Mouse (Mus musculus): Measurements from ENCODE around the gene Pkd2l1. TPM values are rescaled to one million over a fixed set of nuclear protein-coding genes. Genes with fewer than 3 reads are reported as not detected.

The Pkd2l1 gene
- polyA plus RNA-seq, 1 experiment from 2014 or later, result 0.75 TPM

DNA sequence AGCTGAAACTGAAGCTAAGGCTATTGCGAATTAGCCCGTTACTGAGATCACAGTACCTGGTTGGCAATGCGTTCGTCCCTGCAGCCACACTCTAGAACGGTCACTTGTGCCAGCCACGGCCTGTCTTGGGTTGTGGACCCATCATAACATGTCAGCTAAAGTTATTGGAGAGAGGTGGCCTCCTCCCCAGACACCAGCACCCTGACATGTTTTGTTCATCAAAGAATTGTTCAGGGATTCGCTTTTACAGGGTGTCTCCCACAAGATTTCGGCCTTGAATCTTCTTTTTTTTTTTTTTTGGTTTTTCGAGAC, 45.7 kb downstream of the Pkd2l1 start:
- Histone ChIP-seq H3K9me3 (ENCODE audit: control insufficient read depth, low read length) (no peaks in the 10 kb centered on the region; the same call in 1 of the 2 replicates), H3K4me2 (ENCODE audit: low read length) (peak overlapping the region; percentile 75), H3K4me1 (ENCODE audit: control insufficient read depth, insufficient read depth, low read depth, low read length) (peaks cover 11% of the 10 kb centered on the region), H3K27ac (ENCODE audit: low read depth, low read length) (peak overlapping the region; percentile 66), H3K4me3 (ENCODE audit: low read length) (peak overlapping the region; percentile 75), H3K36me3 (ENCODE audit: control insufficient read depth, insufficient read depth, low read length) (peaks cover 9% of the 10 kb centered on the region), H3K27me3 (replicated peaks; ENCODE audit: control insufficient read depth, insufficient read depth, low read length) (peaks cover 4% of the 10 kb centered on the region; the same call in 1 of the 2 replicates), H3K9ac (ENCODE audit: low read depth, low read length) (peak overlapping the region; percentile 78)
- WGBS, result 64% methylated on average over 9 of the region's 9 CpGs
- ATAC-seq, result peak; percentile 67

GRCm38 (mm10) chr19:44145702-44146567, 46.3 kb downstream of the Pkd2l1 start, which contains the start of gene Bloc1s2:
Gene Bloc1s2 (minus strand): TSS chr19:44146446.
- WGBS, result 2% methylated on average over 45 of the region's 46 CpGs
- Histone ChIP-seq H3K36me3 (ENCODE audit: control insufficient read depth, insufficient read depth, low read length) (peaks cover 13% of the 10 kb centered on the region), H3K4me2 (ENCODE audit: low read length) (peak within 1 kb of the TSS; percentile 75), H3K9me3 (ENCODE audit: control insufficient read depth, low read length) (no peaks in the 10 kb centered on the region; the same call in 1 of the 2 replicates), H3K9ac (ENCODE audit: low read depth, low read length) (peak within 1 kb of the TSS; percentile 78), H3K4me1 (ENCODE audit: control insufficient read depth, insufficient read depth, low read depth, low read length) (peaks cover 11% of the 10 kb centered on the region), H3K27me3 (replicated peaks; ENCODE audit: control insufficient read depth, insufficient read depth, low read length) (peaks cover 4% of the 10 kb centered on the region; the same call in 1 of the 2 replicates), H3K4me3 (ENCODE audit: low read length) (peak within 1 kb of the TSS; percentile 75), H3K27ac (ENCODE audit: low read depth, low read length) (peak within 1 kb of the TSS; percentile 66)
- peak; percentile 93 for ATAC-seq

DNA sequence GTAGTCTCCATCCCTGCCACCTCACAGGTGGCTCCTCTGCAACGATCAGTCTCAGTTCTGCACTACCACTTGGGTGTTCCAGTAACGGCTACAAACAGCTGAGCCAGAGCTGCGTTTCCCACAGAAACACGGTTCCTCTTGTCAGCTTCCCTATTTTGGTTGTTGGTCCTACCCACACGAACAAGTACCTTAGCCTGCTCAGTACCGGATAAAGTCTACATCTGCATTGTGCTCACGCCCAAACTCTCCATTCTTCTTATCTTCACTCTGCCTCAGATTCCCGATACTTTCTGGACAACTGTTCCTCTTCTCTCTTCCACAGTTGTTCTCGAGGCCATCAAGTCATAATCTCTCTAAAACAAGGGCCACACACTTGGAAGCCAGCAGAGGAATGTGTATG, 47.9 kb downstream of the Pkd2l1 start:
- Histone ChIP-seq H3K4me3 (ENCODE audit: low read length) (no peak overlapping the region), H3K4me1 (ENCODE audit: control insufficient read depth, insufficient read depth, low read depth, low read length) (peaks cover 11% of the 10 kb centered on the region), H3K27ac (ENCODE audit: low read depth, low read length) (no peak overlapping the region), H3K9ac (ENCODE audit: low read depth, low read length) (no peak overlapping the region), H3K4me2 (ENCODE audit: low read length) (no peak overlapping the region), H3K9me3 (ENCODE audit: control insufficient read depth, low read length) (no peaks in the 10 kb centered on the region; the same call in 1 of the 2 replicates), H3K27me3 (replicated peaks; ENCODE audit: control insufficient read depth, insufficient read depth, low read length) (peaks cover 4% of the 10 kb centered on the region; the same call in 1 of the 2 replicates), H3K36me3 (ENCODE audit: control insufficient read depth, insufficient read depth, low read length) (peaks cover 22% of the 10 kb centered on the region)
- no peak for ATAC-seq
- 91% methylated on average over 9 of the region's 9 CpGs for WGBS

DNA sequence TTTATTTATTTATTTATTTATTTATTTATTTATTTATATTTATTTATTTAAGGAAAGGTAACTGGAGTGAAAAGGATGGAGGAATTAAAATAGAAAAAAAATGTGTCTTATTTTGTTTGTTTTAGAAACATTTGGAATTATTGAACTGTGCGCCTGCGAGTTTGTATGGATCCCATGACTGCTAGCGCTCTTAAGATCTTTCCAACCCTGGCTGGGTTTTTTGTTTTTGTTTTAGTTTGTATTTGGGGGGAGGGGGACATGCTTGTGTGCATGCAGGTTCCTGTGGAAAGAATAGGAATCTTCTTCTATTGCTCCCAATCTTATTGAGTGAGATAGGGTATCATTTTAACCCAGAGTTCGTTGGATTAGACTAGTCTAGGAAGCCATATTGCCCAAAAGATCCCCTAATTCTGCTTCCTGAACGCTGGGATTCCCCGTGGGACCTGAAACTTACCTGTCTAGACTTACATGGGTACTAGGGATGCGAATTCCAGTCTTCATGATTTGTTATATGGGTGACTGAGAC, 56.2 kb downstream of the Pkd2l1 start:
- Histone ChIP-seq H3K4me2 (ENCODE audit: low read length) (peak overlapping the region; percentile 66), H3K36me3 (ENCODE audit: control insufficient read depth, insufficient read depth, low read length) (peaks cover 17% of the 10 kb centered on the region), H3K9ac (ENCODE audit: low read depth, low read length) (peak overlapping the region; percentile 45; the same call in 1 of the 2 replicates), H3K27me3 (replicated peaks; ENCODE audit: control insufficient read depth, insufficient read depth, low read length) (no peaks in the 10 kb centered on the region), H3K9me3 (ENCODE audit: control insufficient read depth, low read length) (no peaks in the 10 kb centered on the region), H3K27ac (ENCODE audit: low read depth, low read length) (peak overlapping the region; percentile 49), H3K4me3 (ENCODE audit: low read length) (peak overlapping the region; percentile 87), H3K4me1 (ENCODE audit: control insufficient read depth, insufficient read depth, low read depth, low read length) (peaks cover 6% of the 10 kb centered on the region)
- 29% methylated on average over 7 of the region's 7 CpGs for WGBS
- peak; percentile 31; the same call in 1 of the 2 replicates for ATAC-seq

GRCm38 (mm10) chr19:44135072-44135959, 56.9 kb downstream of the Pkd2l1 start, which contains the start of gene Cwf19l1:
Gene Cwf19l1 (minus strand): TSS chr19:44135876.
- H3K9ac ChIP-seq (ENCODE audit: low read depth, low read length), result peak within 1 kb of the TSS; percentile 80
- peaks cover 6% of the 10 kb centered on the region for H3K4me1 ChIP-seq (ENCODE audit: control insufficient read depth, insufficient read depth, low read depth, low read length)
- WGBS, result under 1% methylated on average over 44 of the region's 45 CpGs
- no peaks in the 10 kb centered on the region for H3K9me3 ChIP-seq (ENCODE audit: control insufficient read depth, low read length)
- H3K4me3 ChIP-seq (ENCODE audit: low read length), result peak within 1 kb of the TSS; percentile 87
- H3K27me3 ChIP-seq (replicated peaks; ENCODE audit: control insufficient read depth, insufficient read depth, low read length), result no peaks in the 10 kb centered on the region
- peak within 1 kb of the TSS; percentile 94 for H3K27ac ChIP-seq (ENCODE audit: low read depth, low read length)
- ATAC-seq, result peak; percentile 95
- peak within 1 kb of the TSS; percentile 85 for H3K4me2 ChIP-seq (ENCODE audit: low read length)
- peaks cover 16% of the 10 kb centered on the region for H3K36me3 ChIP-seq (ENCODE audit: control insufficient read depth, insufficient read depth, low read length)

DNA sequence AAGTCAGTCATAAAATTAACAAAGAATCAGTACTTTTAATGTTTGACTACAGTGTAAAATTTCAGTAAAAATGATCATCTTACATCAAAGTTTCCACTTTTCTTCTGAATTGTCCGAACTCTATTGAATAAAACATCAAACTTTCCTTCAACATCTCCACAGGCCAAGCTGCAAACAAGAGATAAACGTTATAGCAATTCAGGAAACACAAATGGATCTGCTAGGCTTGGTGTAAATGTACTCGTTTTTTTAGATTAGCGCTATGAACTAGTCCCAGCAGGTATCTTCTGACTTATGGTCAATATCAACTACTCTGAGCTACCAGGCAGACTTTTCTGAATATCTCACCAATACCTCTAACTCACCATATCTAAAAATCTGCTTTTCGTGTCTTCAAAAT, 59.3 kb downstream of the Pkd2l1 start:
- peaks cover 8% of the 10 kb centered on the region for H3K36me3 ChIP-seq (ENCODE audit: control insufficient read depth, insufficient read depth, low read length)
- ATAC-seq, result no peak
- H3K4me1 ChIP-seq (ENCODE audit: control insufficient read depth, insufficient read depth, low read depth, low read length), result peaks cover 6% of the 10 kb centered on the region
- H3K4me2 ChIP-seq (ENCODE audit: low read length), result no peak overlapping the region
- H3K27me3 ChIP-seq (replicated peaks; ENCODE audit: control insufficient read depth, insufficient read depth, low read length), result no peaks in the 10 kb centered on the region
- WGBS, result 93% methylated on average over 5 of the region's 5 CpGs
- no peak overlapping the region for H3K27ac ChIP-seq (ENCODE audit: low read depth, low read length)
- H3K9ac ChIP-seq (ENCODE audit: low read depth, low read length), result no peak overlapping the region
- H3K9me3 ChIP-seq (ENCODE audit: control insufficient read depth, low read length), result no peaks in the 10 kb centered on the region
- H3K4me3 ChIP-seq (ENCODE audit: low read length), result no peak overlapping the region

GRCm38 (mm10) chr19:44128560-44128959, 63.7 kb downstream of the Pkd2l1 start:
- H3K36me3 ChIP-seq (ENCODE audit: control insufficient read depth, insufficient read depth, low read length), result peaks cover 31% of the 10 kb centered on the region
- 92% methylated on average over 2 of the region's 2 CpGs for WGBS
- no peaks in the 10 kb centered on the region for H3K9me3 ChIP-seq (ENCODE audit: control insufficient read depth, low read length)
- H3K4me3 ChIP-seq (ENCODE audit: low read length), result no peak overlapping the region
- H3K27ac ChIP-seq (ENCODE audit: low read depth, low read length), result no peak overlapping the region
- H3K9ac ChIP-seq (ENCODE audit: low read depth, low read length), result no peak overlapping the region
- H3K27me3 ChIP-seq (replicated peaks; ENCODE audit: control insufficient read depth, insufficient read depth, low read length), result no peaks in the 10 kb centered on the region
- no peaks in the 10 kb centered on the region for H3K4me1 ChIP-seq (ENCODE audit: control insufficient read depth, insufficient read depth, low read depth, low read length)
- no peak for ATAC-seq
- H3K4me2 ChIP-seq (ENCODE audit: low read length), result no peak overlapping the region

DNA sequence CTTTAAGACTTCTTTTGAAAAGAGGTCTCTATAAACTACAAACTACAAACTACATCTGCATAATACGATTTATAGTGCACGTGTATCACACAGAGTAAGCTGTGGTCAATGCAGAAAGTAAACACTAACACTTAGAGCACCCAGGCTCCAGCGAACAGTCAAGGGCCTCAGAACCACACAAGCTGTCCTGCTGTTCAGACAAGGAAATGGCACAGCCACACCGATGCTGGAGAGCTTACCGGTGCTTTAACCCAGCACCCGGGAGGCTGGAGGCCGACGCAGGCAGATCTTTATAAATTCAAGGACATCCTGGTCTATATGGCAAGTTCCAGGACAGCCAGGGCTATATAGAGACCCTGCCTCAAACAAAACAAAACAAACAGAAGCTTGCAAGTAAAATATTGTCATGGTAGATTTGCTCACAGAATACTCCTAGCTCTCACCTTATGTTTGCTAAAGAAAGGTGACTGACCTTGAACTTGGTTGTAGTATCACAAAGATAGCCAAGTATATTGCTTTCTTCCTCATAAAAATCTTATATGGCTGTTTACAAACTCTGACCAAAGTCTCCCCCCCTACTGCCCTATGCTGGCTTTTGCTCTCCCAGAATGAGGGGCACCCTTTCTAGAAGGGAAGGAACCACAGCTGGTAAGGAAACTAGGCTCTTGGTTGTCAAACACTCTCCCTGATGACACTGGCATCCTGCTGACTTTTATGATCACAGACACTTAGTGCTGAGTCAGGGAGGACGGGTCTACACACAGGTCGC, 64.3 kb downstream of the Pkd2l1 start:
- Histone ChIP-seq H3K36me3 (ENCODE audit: control insufficient read depth, insufficient read depth, low read length) (peaks cover 35% of the 10 kb centered on the region), H3K4me1 (ENCODE audit: control insufficient read depth, insufficient read depth, low read depth, low read length) (no peaks in the 10 kb centered on the region), H3K27ac (ENCODE audit: low read depth, low read length) (no peak overlapping the region), H3K4me2 (ENCODE audit: low read length) (no peak overlapping the region), H3K9ac (ENCODE audit: low read depth, low read length) (no peak overlapping the region), H3K4me3 (ENCODE audit: low read length) (no peak overlapping the region), H3K27me3 (replicated peaks; ENCODE audit: control insufficient read depth, insufficient read depth, low read length) (no peaks in the 10 kb centered on the region), H3K9me3 (ENCODE audit: control insufficient read depth, low read length) (no peaks in the 10 kb centered on the region)
- no peak for ATAC-seq
- 91% methylated on average over 10 of the region's 10 CpGs for WGBS
